Mouse (Mus musculus) Patski (cell line): Measurements from ENCODE around the gene Cfd. TPM values are rescaled to one million over a fixed set of nuclear protein-coding genes. Genes with fewer than 3 reads are reported as not detected.
A peak's percentile ranks its signal among the peaks of the same experiment; 100 is the strongest.

Source experiments
- ATAC-seq: fragments of 100-300 bp; one replicate; pipeline ENCODE4 v1.8.0; 2021
- CTCF ChIA-PET: fragments of 350-600 bp; sonication (Branson Sonifier 250); formaldehyde crosslinking; loops from one replicate; lab custom pipeline; 2022; ENCODE audit warnings: inconsistent platforms; lab: Charles Lee
- POLR2A ChIA-PET: fragments of 350-600 bp; sonication (Branson Sonifier 250); formaldehyde crosslinking; loops from one replicate; lab custom pipeline; 2022; ENCODE audit warnings: antibody characterized with exemption, inconsistent platforms; lab: Charles Lee
- DNase-seq: peaks from one replicate; pipeline ENCODE4 v3.0.0-alpha.2; 2011; ENCODE audit warnings: low read depth, low spot score
- H3K27me3 ChIP-seq: fragments of 371-371 bp; one replicate; pipeline ENCODE4 v1.5.1; 2021
- CTCF ChIP-seq: fragments of 100-300 bp; IDR thresholded peaks from one replicate; pipeline ENCODE4 v1.5.1; 2021
- in situ Hi-C: fragments of 300-500 bp; cut with MboI; formaldehyde crosslinking; loops from 3 replicates; pipeline ENCODE4 v1.11.1; 2018; ENCODE audit warnings: low pct_unique_long_range_greater_than_20kb, mixed read lengths
- polyA plus RNA-seq: library from polyadenylated mRNA; unstranded; gene quantifications from one replicate; pipeline ENCODE4 v1.2.3, GENCODE M21; 2021

The Cfd gene
- polyA plus RNA-seq, 1 experiment from 2014 or later, result not detected

GRCm38 (mm10) chr10:79936911-79937441, 46.3 kb downstream of the Cfd start:
- no peaks in the 10 kb centered on the region for H3K27me3 ChIP-seq
- CTCF ChIA-PET, result interaction anchor here (2.5 kb wide), 1 partner anchor 12 kb away, joined by 8 read pairs; no protein-coding TSS in a partner anchor
- in situ Hi-C loops, result no loop called here
- peak; percentile 30 for ATAC-seq
- POLR2A ChIA-PET, result interaction anchor here (0.6 kb wide), 1 partner anchor 231 kb away, joined by 5 read pairs; no protein-coding TSS in a partner anchor
- no peak for TF ChIP-seq CTCF
- DNase-seq, result peak; percentile 68

GRCm38 (mm10) chr10:79937775-79938526, 47.3 kb downstream of the Cfd start:
- POLR2A ChIA-PET, result no interaction called here
- in situ Hi-C loops, result no loop called here
- DNase-seq (no peak), ATAC-seq (no peak)
- CTCF ChIA-PET, result interaction anchor here (1.3 to 2.5 kb wide), 2 partner anchors 13 to 20 kb away, joined by 4 to 8 read pairs; no protein-coding TSS in a partner anchor
- TF ChIP-seq CTCF, result no peak
- no peaks in the 10 kb centered on the region for H3K27me3 ChIP-seq

GRCm38 (mm10) chr10:79940749-79941148, 50.1 kb downstream of the Cfd start:
- in situ Hi-C loops, result no loop called here
- no peaks in the 10 kb centered on the region for H3K27me3 ChIP-seq
- no peak for DNase-seq
- ChIA-PET POLR2A (interaction anchor here (0.6 to 1.6 kb wide), 3 partner anchors 13 to 70 kb away, joined by 3 to 6 read pairs (median 5); no protein-coding TSS in a partner anchor), CTCF (interaction anchor here (1.5 kb wide), 1 partner anchor 10 kb away, joined by 4 read pairs; no protein-coding TSS in a partner anchor)
- TF ChIP-seq CTCF, result no peak
- no peak for ATAC-seq

Other genes starting within 250 kb of the Cfd start
- gene Odf3l2, start 245.1 kb upstream of the Cfd start, polyA plus RNA-seq, result not detected
- not detected for gene Madcam1, start 226.3 kb upstream of the Cfd start, polyA plus RNA-seq
- 62.4 TPM for gene Tpgs1, start 221.5 kb upstream of the Cfd start, polyA plus RNA-seq
- gene Cdc34, start 208.7 kb upstream of the Cfd start, polyA plus RNA-seq, result 72.2 TPM
- gene Gzmm, start 201.8 kb upstream of the Cfd start, polyA plus RNA-seq, result 0.47 TPM
- gene Bsg, start 186.4 kb upstream of the Cfd start, polyA plus RNA-seq, result 1,052 TPM
- gene Hcn2, start 174.2 kb upstream of the Cfd start, polyA plus RNA-seq, result 15.4 TPM
- gene Polrmt, start 144.3 kb upstream of the Cfd start, polyA plus RNA-seq, result 44.6 TPM
- 0.63 TPM for gene Fgf22, start 135.8 kb upstream of the Cfd start, polyA plus RNA-seq
- 58.5 TPM for gene Rnf126, start 123.9 kb upstream of the Cfd start, polyA plus RNA-seq
- gene Fstl3, start 113.6 kb upstream of the Cfd start, polyA plus RNA-seq, result 2.3 TPM
- gene Prss57, start 99.9 kb upstream of the Cfd start, polyA plus RNA-seq, result not detected
- 141 TPM for gene Palm, start 97.3 kb upstream of the Cfd start, polyA plus RNA-seq
- gene Misp, start 69.9 kb upstream of the Cfd start, polyA plus RNA-seq, result 0.17 TPM
- 349 TPM for gene Ptbp1, start 36.4 kb upstream of the Cfd start, polyA plus RNA-seq
- gene Prtn3, start 16.4 kb upstream of the Cfd start, polyA plus RNA-seq, result 7.5 TPM
- gene Plppr3, start 16.2 kb upstream of the Cfd start, polyA plus RNA-seq, result 34.6 TPM
- not detected for gene Elane, start 4.6 kb upstream of the Cfd start, polyA plus RNA-seq
- gene Med16, start 18.1 kb downstream of the Cfd start, polyA plus RNA-seq, result 27.1 TPM
- not detected for gene Gm26602, start 20.0 kb downstream of the Cfd start, polyA plus RNA-seq
- 2.1 TPM for gene Kiss1r, start 26.1 kb downstream of the Cfd start, polyA plus RNA-seq
- gene R3hdm4, start 30.4 kb downstream of the Cfd start, polyA plus RNA-seq, result 101 TPM
- 5.9 TPM for gene Arid3a, start 36.2 kb downstream of the Cfd start, polyA plus RNA-seq
- 45.4 TPM for gene Wdr18, start 69.3 kb downstream of the Cfd start, polyA plus RNA-seq
- gene Grin3b, start 79.9 kb downstream of the Cfd start, polyA plus RNA-seq, result 0.54 TPM
- 145 TPM for gene Tmem259, start 93.5 kb downstream of the Cfd start, polyA plus RNA-seq
- 393 TPM for gene Cnn2, start 97.7 kb downstream of the Cfd start, polyA plus RNA-seq
- gene Abca7, start 105.6 kb downstream of the Cfd start, polyA plus RNA-seq, result 19.9 TPM
- gene Arhgap45, start 125.8 kb downstream of the Cfd start, polyA plus RNA-seq, result 0.85 TPM
- 146 TPM for gene Polr2e, start 148.9 kb downstream of the Cfd start, polyA plus RNA-seq
- 916 TPM for gene Gpx4, start 156.3 kb downstream of the Cfd start, polyA plus RNA-seq
- 181 TPM for gene Sbno2, start 214.7 kb downstream of the Cfd start, polyA plus RNA-seq
- gene Stk11, start 224.9 kb downstream of the Cfd start, polyA plus RNA-seq, result 140 TPM
- 475 TPM for gene Atp5d, start 247.8 kb downstream of the Cfd start, polyA plus RNA-seq
- gene Cbarp, start 250.0 kb downstream of the Cfd start, polyA plus RNA-seq, result 30.0 TPM